Mouse (Mus musculus): ENCODE results near the gene Irgm2. TPM values are rescaled to one million over a fixed set of nuclear protein-coding genes. Genes with fewer than 3 reads are reported as not detected.

Irgm2 gene
- total RNA-seq, 2 experiments from 2014 or later, result 11.5 to 25.9 TPM

GRCm38 (mm10) chr11:58257816-58258215, 58.4 kb downstream of the Irgm2 start:
- no peak for DNase-seq (ENCODE audit: low spot score in 2 of 2)

GRCm38 (mm10) chr11:58260156-58260555, 60.7 kb downstream of the Irgm2 start:
- no peak for DNase-seq (ENCODE audit: low spot score in 2 of 2)

GRCm38 (mm10) chr11:58261826-58262225, 62.4 kb downstream of the Irgm2 start:
- DNase-seq (ENCODE audit: low spot score in 2 of 2), result no peak

GRCm38 (mm10) chr11:58262336-58262735, 62.9 kb downstream of the Irgm2 start:
- DNase-seq (ENCODE audit: low spot score in 2 of 2), result no peak

- DNase-seq (ENCODE audit: low spot score in 2 of 2), result no peak
These were observed 64.1 kb downstream of the Irgm2 start for GRCm38 (mm10) chr11:58263516-58263915.

GRCm38 (mm10) chr11:58264546-58264945, 65.1 kb downstream of the Irgm2 start:
- no peak for DNase-seq (ENCODE audit: low spot score in 2 of 2)

GRCm38 (mm10) chr11:58268285-58268684, 68.9 kb downstream of the Irgm2 start:
- DNase-seq (ENCODE audit: low spot score in 2 of 2), result no peak

Other genes starting within 250 kb of the Irgm2 start
- 100 to 1,000 TPM in 1 of 2 experiments, 10 to 100 TPM in 1; 85.2 to 122 TPM for gene Larp1, start 190.6 kb upstream of the Irgm2 start, total RNA-seq (2021)
- gene Gm12248, start 106.5 kb upstream of the Irgm2 start, total RNA-seq (2021), result under 1 TPM; 0.19 to 0.27 TPM
- 10 to 100 TPM; 40.9 to 47.1 TPM for gene Cnot8, start 95.5 kb upstream of the Irgm2 start, total RNA-seq (2021)
- 10 to 100 TPM; 22.2 to 22.9 TPM for gene Gemin5, start 31.1 kb upstream of the Irgm2 start, total RNA-seq (2021)
- gene Mrpl22, start 28.0 kb upstream of the Irgm2 start, total RNA-seq (2021), result 10 to 100 TPM; 56.9 to 69.4 TPM
- 10 to 100 TPM; 14.0 to 30.2 TPM for gene Igtp, start 62 bp upstream of the Irgm2 start, total RNA-seq (2021)
- gene 4930438A08Rik, start 75.2 kb downstream of the Irgm2 start, total RNA-seq (2021), result not detected
- gene Zfp692, start 107.5 kb downstream of the Irgm2 start, total RNA-seq (2021), result 10 to 100 TPM; 10.5 to 11.9 TPM
- 10 to 100 TPM; 48.7 to 58.7 TPM for gene Zfp672, start 130.7 kb downstream of the Irgm2 start, total RNA-seq (2021)
- 10 to 100 TPM; 38.5 to 39.3 TPM for gene Sh3bp5l, start 131.1 kb downstream of the Irgm2 start, total RNA-seq (2021)
- gene Lypd8, start 179.4 kb downstream of the Irgm2 start, total RNA-seq (2021), result not detected
- not detected for gene 1810065E05Rik, start 221.5 kb downstream of the Irgm2 start, total RNA-seq (2021)
- not detected for gene Gm12253, start 232.9 kb downstream of the Irgm2 start, total RNA-seq (2021)

All from adrenal gland, adult 18-20 months (tissue).